Mouse (Mus musculus) myocyte (in vitro differentiated cells): ENCODE data around the gene Hist1h2ba. TPM values are rescaled to one million over a fixed set of nuclear protein-coding genes. Genes with fewer than 3 reads are reported as not detected.

ENCODE experiments used
- H3K27me3 ChIP-seq: one replicate; pipeline ENCODE4 v1.6.1; 2011; ENCODE audit not compliant: control insufficient read depth, insufficient read depth, insufficient read length
- H3K36me3 ChIP-seq: one replicate; pipeline ENCODE4 v1.6.1; 2011; ENCODE audit not compliant: control insufficient read depth, insufficient read depth
- H3K4me2 ChIP-seq: one replicate; pipeline ENCODE4 v1.6.1; 2011; ENCODE audit warnings: low read depth, control low read depth
- H3K4me3 ChIP-seq: one replicate; pipeline ENCODE4 v1.5.1; 2011; ENCODE audit warnings: mild to moderate bottlenecking, control low read depth, moderate library complexity
- H3K79me2 ChIP-seq: one replicate; pipeline ENCODE4 v1.6.1; 2011; ENCODE audit not compliant: control insufficient read depth, insufficient read depth
- H3ac ChIP-seq: one replicate; pipeline ENCODE4 v1.6.1; 2011; ENCODE audit not compliant: control insufficient read depth, insufficient read length
- CEBPB ChIP-seq: IDR thresholded peaks from 2 replicates; pipeline ENCODE4 v1.6.1; 2011; ENCODE audit warnings: mild to moderate bottlenecking, moderate library complexity; ENCODE audit not compliant: poor library complexity, insufficient read depth, severe bottlenecking
- E2F4 ChIP-seq: IDR thresholded peaks from one replicate; pipeline ENCODE4 v1.6.1; 2011; ENCODE audit warnings: mild to moderate bottlenecking, control low read depth, moderate library complexity; ENCODE audit not compliant: insufficient read depth
- MAX ChIP-seq: IDR thresholded peaks from one replicate; pipeline ENCODE4 v1.6.1; 2011; ENCODE audit warnings: low read depth, mild to moderate bottlenecking, control low read depth
- MYOD1 ChIP-seq, 3 experiments: IDR thresholded peaks; one replicate each; pipeline ENCODE4 v1.6.1; 2011; ENCODE audit warnings: control low read depth in 2 of 3, low read depth in 2 of 3, mild to moderate bottlenecking in 2 of 3, moderate library complexity in 1 of 3; ENCODE audit not compliant: insufficient read length in 2 of 3, control insufficient read depth in 1 of 3
- MYOG ChIP-seq, 3 experiments: IDR thresholded peaks; one replicate each; pipeline ENCODE4 v1.6.1; 2011; ENCODE audit warnings: control low read depth in 2 of 3, low read depth in 2 of 3, mild to moderate bottlenecking in 2 of 3; ENCODE audit not compliant: insufficient read length in 2 of 3, control insufficient read depth in 1 of 3, insufficient read depth in 1 of 3
- POLR2A ChIP-seq: IDR thresholded peaks from one replicate; pipeline ENCODE4 v1.6.1; 2011; ENCODE audit warnings: low read depth, mild to moderate bottlenecking, control low read depth, moderate library complexity; ENCODE audit not compliant: insufficient read length
- POLR2AphosphoS2 ChIP-seq: IDR thresholded peaks from one replicate; pipeline ENCODE4 v1.6.1; 2011; ENCODE audit warnings: low read depth, control low read depth; ENCODE audit not compliant: insufficient read length
- REST ChIP-seq: IDR thresholded peaks from one replicate; pipeline ENCODE4 v1.6.1; 2011; ENCODE audit warnings: mild to moderate bottlenecking, control low read depth, moderate library complexity; ENCODE audit not compliant: insufficient read depth, insufficient read length
- SRF ChIP-seq: IDR thresholded peaks from one replicate; pipeline ENCODE4 v1.6.1; 2011; ENCODE audit warnings: low read depth; ENCODE audit not compliant: control insufficient read depth, insufficient read length
- TCF12 ChIP-seq: IDR thresholded peaks from one replicate; pipeline ENCODE4 v1.6.1; 2011; ENCODE audit warnings: mild to moderate bottlenecking, control low read depth; ENCODE audit not compliant: poor library complexity, insufficient read depth, severe bottlenecking
- TCF3 ChIP-seq: IDR thresholded peaks from one replicate; pipeline ENCODE4 v1.6.1; 2011; ENCODE audit warnings: low read depth, control low read depth; ENCODE audit not compliant: insufficient read length
- USF1 ChIP-seq: IDR thresholded peaks from one replicate; pipeline ENCODE4 v1.6.1; 2011; ENCODE audit warnings: low read depth, mild to moderate bottlenecking, control low read depth, moderate library complexity
- polyA plus RNA-seq: library from polyadenylated mRNA; unstranded; fragments of >200 nt; fragmentation: generic; extraction: Trizol; gene quantifications from one replicate; pipeline ENCODE4 v1.2.1, GENCODE M21; 2012; ENCODE audit warnings: missing spikeins

The Hist1h2ba gene
- polyA plus RNA-seq, result not detected

DNA sequence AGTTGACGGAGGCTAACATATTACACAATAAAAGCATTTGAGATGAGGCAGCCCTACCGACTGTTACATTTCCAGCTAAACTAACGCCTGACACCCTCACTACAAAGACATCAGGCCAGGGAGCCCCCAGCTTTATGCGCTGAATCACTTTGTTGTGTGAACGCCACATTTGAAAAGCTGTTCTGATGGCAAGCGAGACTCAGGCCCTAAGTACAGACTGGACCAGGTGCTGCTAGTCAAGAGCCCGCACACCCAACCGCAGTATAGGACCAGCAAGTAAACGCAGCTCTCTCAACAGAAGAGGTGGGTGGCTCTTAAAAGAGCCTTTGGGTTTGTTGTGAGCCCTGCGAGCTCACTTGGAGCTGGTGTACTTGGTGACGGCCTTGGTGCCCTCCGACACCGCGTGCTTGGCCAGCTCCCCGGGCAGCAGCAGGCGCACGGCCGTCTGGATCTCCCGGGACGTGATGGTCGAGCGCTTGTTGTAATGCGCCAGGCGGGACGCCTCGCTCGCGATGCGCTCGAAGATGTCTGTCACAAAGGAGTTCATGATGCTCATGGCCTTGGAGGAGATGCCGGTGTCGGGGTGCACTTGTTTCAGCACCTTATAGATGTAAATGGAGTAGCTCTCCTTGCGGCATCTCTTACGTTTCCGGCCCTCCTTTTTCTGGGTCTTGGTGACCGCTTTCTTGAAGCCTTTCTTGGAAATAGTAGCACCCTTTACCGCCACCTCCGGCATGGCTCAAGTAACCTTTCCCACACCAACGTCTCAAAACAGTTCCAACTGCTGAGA is at the start of gene Hist1h2ba:
Hist1h2ba (minus strand) TSS at position 736 of the 790 bp plus-strand sequence.
- Histone ChIP-seq H3K79me2 (no peaks in the 10 kb centered on the region), H3K27me3 (no peaks in the 10 kb centered on the region), H3K4me2 (no peak within 1 kb of the TSS), H3K36me3 (no peaks in the 10 kb centered on the region), H3K4me3 (no peak within 1 kb of the TSS), H3ac (no peak within 1 kb of the TSS)
- no peak for TF ChIP-seq USF1
- TF ChIP-seq REST, result no peak

DNA sequence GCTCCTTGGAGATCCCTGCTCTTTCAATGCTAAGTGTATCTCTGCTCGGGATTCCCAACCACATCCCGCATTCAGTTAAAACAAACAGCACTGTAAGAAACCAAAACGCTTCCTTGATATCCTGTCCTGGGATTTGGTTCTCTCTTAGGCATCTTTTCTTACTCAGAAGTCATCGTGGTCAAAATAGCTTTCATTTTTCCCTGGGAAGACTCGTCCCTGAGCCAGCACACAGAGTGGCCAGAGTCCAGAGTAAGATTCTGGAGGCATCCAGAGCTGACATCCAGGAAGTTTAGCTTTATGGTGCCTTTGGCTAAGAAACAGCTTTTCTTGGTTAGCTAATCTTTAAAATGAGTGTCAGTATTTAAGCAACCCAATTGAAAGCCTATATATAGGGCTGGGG is 38.3 kb upstream of the Hist1h2ba start:
- TF ChIP-seq MYOG (IDR thresholded peaks at IDR 0.05; ENCODE audit: control insufficient read depth in 1 of 3, insufficient read depth in 1 of 3, insufficient read length in 2 of 3, low read depth in 2 of 3), result no peak
- TF ChIP-seq POLR2AphosphoS2, result no peak
- no peak for TF ChIP-seq TCF3
- TF ChIP-seq TCF12, result no peak
- no peak for TF ChIP-seq SRF
- no peak for TF ChIP-seq USF1
- no peak for TF ChIP-seq E2F4
- TF ChIP-seq POLR2A, result no peak
- H3K27me3 ChIP-seq, result no peaks in the 10 kb centered on the region
- H3ac ChIP-seq, result no peak overlapping the region
- no peak overlapping the region for H3K4me2 ChIP-seq
- H3K36me3 ChIP-seq, result no peaks in the 10 kb centered on the region
- no peak overlapping the region for H3K4me3 ChIP-seq
- no peaks in the 10 kb centered on the region for H3K79me2 ChIP-seq

- Histone ChIP-seq H3K4me3 (no peak overlapping the region), H3K36me3 (no peaks in the 10 kb centered on the region), H3K27me3 (no peaks in the 10 kb centered on the region), H3K79me2 (no peaks in the 10 kb centered on the region), H3K4me2 (no peak overlapping the region), H3ac (no peak overlapping the region)
- no peak for TF ChIP-seq MAX
- TF ChIP-seq SRF, result no peak
- TF ChIP-seq USF1, result no peak
- TF ChIP-seq MYOD1 (IDR thresholded peaks at IDR 0.05; ENCODE audit: control insufficient read depth in 1 of 3, insufficient read length in 2 of 3, low read depth in 2 of 3), result no peak
- TF ChIP-seq CEBPB, result no peak
- TF ChIP-seq POLR2A, result no peak
- TF ChIP-seq POLR2AphosphoS2, result no peak
- no peak for TF ChIP-seq E2F4
- no peak for TF ChIP-seq REST
- no peak for TF ChIP-seq TCF3
- no peak for TF ChIP-seq TCF12
- TF ChIP-seq MYOG (IDR thresholded peaks at IDR 0.05; ENCODE audit: control insufficient read depth in 1 of 3, insufficient read depth in 1 of 3, insufficient read length in 2 of 3, low read depth in 2 of 3), result no peak
These were observed 37.9 kb upstream of the Hist1h2ba start for GRCm38 (mm10) chr13:23971870-23972269.

GRCm38 (mm10) chr13:23964909-23965308 is 31.0 kb upstream of the Hist1h2ba start:
- no peak overlapping the region for H3ac ChIP-seq
- TF ChIP-seq E2F4 (no peak), TCF12 (no peak)
- no peak overlapping the region for H3K4me3 ChIP-seq
- peaks cover 11% of the 10 kb centered on the region for H3K27me3 ChIP-seq
- no peaks in the 10 kb centered on the region for H3K79me2 ChIP-seq
- H3K4me2 ChIP-seq, result no peak overlapping the region
- H3K36me3 ChIP-seq, result no peaks in the 10 kb centered on the region

DNA sequence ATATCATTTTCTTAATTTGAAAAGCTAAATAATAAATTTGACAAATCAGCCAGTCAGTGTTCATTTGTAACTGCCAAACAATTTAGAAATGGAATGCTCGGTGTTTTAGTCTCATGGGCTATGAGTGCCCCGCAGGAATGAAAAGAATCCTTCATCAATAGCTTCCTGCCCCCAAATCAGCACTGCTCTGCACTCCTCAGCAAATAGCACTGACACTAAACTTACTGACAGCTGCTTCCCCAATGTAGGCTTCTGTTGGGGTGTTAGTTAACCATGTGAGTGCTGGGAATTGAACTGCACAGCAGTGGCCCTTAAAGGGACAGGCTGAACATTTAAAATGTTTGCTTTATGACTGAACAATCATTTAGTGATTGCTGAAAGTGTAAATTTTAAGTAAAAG is 25.8 kb upstream of the Hist1h2ba start:
- TF ChIP-seq MAX, result no peak
- no peak for TF ChIP-seq TCF3
- no peak for TF ChIP-seq E2F4
- TF ChIP-seq SRF, result no peak
- no peak for TF ChIP-seq MYOG (IDR thresholded peaks at IDR 0.05; ENCODE audit: control insufficient read depth in 1 of 3, insufficient read depth in 1 of 3, insufficient read length in 2 of 3, low read depth in 2 of 3)
- TF ChIP-seq REST, result no peak
- TF ChIP-seq MYOD1 (IDR thresholded peaks at IDR 0.05; ENCODE audit: control insufficient read depth in 1 of 3, insufficient read length in 2 of 3, low read depth in 2 of 3), result no peak
- no peak for TF ChIP-seq POLR2AphosphoS2
- H3K27me3 ChIP-seq, result peaks cover 11% of the 10 kb centered on the region
- H3ac ChIP-seq, result no peak overlapping the region
- H3K36me3 ChIP-seq, result no peaks in the 10 kb centered on the region
- no peak overlapping the region for H3K4me2 ChIP-seq
- H3K79me2 ChIP-seq, result no peaks in the 10 kb centered on the region
- no peak overlapping the region for H3K4me3 ChIP-seq

DNA sequence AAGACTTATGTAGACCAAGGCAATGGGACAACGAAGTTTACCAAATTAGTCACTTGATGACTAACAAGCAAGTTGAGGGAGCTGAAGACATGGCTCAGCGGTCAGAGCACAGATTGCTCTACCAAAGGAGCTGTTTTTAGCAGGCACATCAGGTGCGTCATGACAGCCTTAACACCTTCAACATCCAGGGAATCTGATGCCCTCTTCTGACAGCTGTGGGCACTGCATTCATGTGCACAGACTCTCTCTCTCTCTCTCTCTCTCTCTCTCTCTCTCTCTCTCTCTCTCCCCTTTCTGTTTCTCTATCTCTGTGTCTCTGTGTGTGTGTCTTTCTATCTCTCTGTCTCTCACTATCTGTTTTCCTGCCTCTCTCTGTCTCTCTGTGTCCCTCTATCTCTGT is 17.0 kb upstream of the Hist1h2ba start:
- Histone ChIP-seq H3ac (no peak overlapping the region), H3K4me2 (no peak overlapping the region), H3K4me3 (no peak overlapping the region), H3K36me3 (no peaks in the 10 kb centered on the region), H3K79me2 (no peaks in the 10 kb centered on the region), H3K27me3 (peaks cover 11% of the 10 kb centered on the region)
- TF ChIP-seq E2F4, result no peak
- TF ChIP-seq REST, result no peak
- TF ChIP-seq SRF, result no peak
- no peak for TF ChIP-seq POLR2AphosphoS2
- TF ChIP-seq MYOG (IDR thresholded peaks at IDR 0.05; ENCODE audit: control insufficient read depth in 1 of 3, insufficient read depth in 1 of 3, insufficient read length in 2 of 3, low read depth in 2 of 3), result no peak
- no peak for TF ChIP-seq CEBPB
- TF ChIP-seq POLR2A, result no peak
- no peak for TF ChIP-seq USF1
- TF ChIP-seq TCF12, result no peak
- no peak for TF ChIP-seq MAX
- TF ChIP-seq TCF3, result no peak
- no peak for TF ChIP-seq MYOD1 (IDR thresholded peaks at IDR 0.05; ENCODE audit: control insufficient read depth in 1 of 3, insufficient read length in 2 of 3, low read depth in 2 of 3)
